Mouse (Mus musculus) C2C12 (cell line): ENCODE data around the gene Itpr1. TPM values are rescaled to one million over a fixed set of nuclear protein-coding genes. Genes with fewer than 3 reads are reported as not detected.

ENCODE experiments used
- H3K27me3 ChIP-seq: one replicate; pipeline ENCODE4 v1.6.1; 2011; ENCODE audit not compliant: control insufficient read depth, insufficient read depth, insufficient read length
- H3K36me3 ChIP-seq: one replicate; pipeline ENCODE4 v1.6.1; 2011; ENCODE audit not compliant: control insufficient read depth, insufficient read depth
- H3K4me3 ChIP-seq: one replicate; pipeline ENCODE4 v1.5.1; 2011; ENCODE audit warnings: mild to moderate bottlenecking, control low read depth; ENCODE audit not compliant: poor library complexity, insufficient read depth, severe bottlenecking
- H3K79me2 ChIP-seq: one replicate; pipeline ENCODE4 v1.6.1; 2011; ENCODE audit not compliant: control insufficient read depth, insufficient read depth
- H3K79me3 ChIP-seq: one replicate; pipeline ENCODE4 v1.6.1; 2011; ENCODE audit warnings: low read depth, control low read depth
- H3ac ChIP-seq: one replicate; pipeline ENCODE3; 2011; ENCODE audit warnings: low read depth; ENCODE audit not compliant: control insufficient read depth, insufficient read length
- CEBPB ChIP-seq: IDR thresholded peaks from one replicate; pipeline ENCODE4 v1.6.1; 2011; ENCODE audit warnings: low read depth, mild to moderate bottlenecking, control low read depth, moderate library complexity
- CTCF ChIP-seq: IDR thresholded peaks from one replicate; pipeline ENCODE4 v1.5.1; 2011; ENCODE audit not compliant: control insufficient read depth, insufficient read depth, insufficient read length
- FOSL1 ChIP-seq: IDR thresholded peaks from one replicate; pipeline ENCODE4 v1.8.0; 2011; ENCODE audit warnings: mild to moderate bottlenecking, low read length; ENCODE audit not compliant: poor library complexity, insufficient read depth, severe bottlenecking
- MAX ChIP-seq: IDR thresholded peaks from one replicate; pipeline ENCODE4 v1.6.1; 2011; ENCODE audit warnings: mild to moderate bottlenecking, control low read depth
- MYOD1 ChIP-seq: IDR thresholded peaks from one replicate; pipeline ENCODE4 v1.6.1; 2011; ENCODE audit warnings: low read depth; ENCODE audit not compliant: control insufficient read depth, insufficient read length
- MYOG ChIP-seq: IDR thresholded peaks from one replicate; pipeline ENCODE4 v1.6.1; 2011; ENCODE audit not compliant: control insufficient read depth, insufficient read length; ENCODE audit errors: extremely low read depth
- USF1 ChIP-seq: IDR thresholded peaks from one replicate; pipeline ENCODE4 v1.6.1; 2011; ENCODE audit warnings: low read depth, mild to moderate bottlenecking, control low read depth, moderate library complexity
- polyA plus RNA-seq: library from polyadenylated mRNA; unstranded; fragments of >200 nt; fragmentation: generic; extraction: Trizol; gene quantifications from one replicate; pipeline ENCODE4 v1.2.1, GENCODE M21; 2012; ENCODE audit warnings: missing spikeins

Itpr1 gene
- polyA plus RNA-seq, 1 experiment = 4.9 TPM

GRCm38 (mm10) chr6:108516248-108516647 lies 303.4 kb downstream of the Itpr1 start:
- Histone ChIP-seq H3K79me2 (no peaks in the 10 kb centered on the region), H3K79me3 (no peaks in the 10 kb centered on the region), H3ac (no peak overlapping the region), H3K4me3 (no peak overlapping the region), H3K36me3 (no peaks in the 10 kb centered on the region), H3K27me3 (no peaks in the 10 kb centered on the region)
- TF ChIP-seq CEBPB (no peak), MAX (no peak), MYOG (no peak), CTCF (no peak), MYOD1 (no peak), USF1 (no peak), FOSL1 (no peak)

DNA sequence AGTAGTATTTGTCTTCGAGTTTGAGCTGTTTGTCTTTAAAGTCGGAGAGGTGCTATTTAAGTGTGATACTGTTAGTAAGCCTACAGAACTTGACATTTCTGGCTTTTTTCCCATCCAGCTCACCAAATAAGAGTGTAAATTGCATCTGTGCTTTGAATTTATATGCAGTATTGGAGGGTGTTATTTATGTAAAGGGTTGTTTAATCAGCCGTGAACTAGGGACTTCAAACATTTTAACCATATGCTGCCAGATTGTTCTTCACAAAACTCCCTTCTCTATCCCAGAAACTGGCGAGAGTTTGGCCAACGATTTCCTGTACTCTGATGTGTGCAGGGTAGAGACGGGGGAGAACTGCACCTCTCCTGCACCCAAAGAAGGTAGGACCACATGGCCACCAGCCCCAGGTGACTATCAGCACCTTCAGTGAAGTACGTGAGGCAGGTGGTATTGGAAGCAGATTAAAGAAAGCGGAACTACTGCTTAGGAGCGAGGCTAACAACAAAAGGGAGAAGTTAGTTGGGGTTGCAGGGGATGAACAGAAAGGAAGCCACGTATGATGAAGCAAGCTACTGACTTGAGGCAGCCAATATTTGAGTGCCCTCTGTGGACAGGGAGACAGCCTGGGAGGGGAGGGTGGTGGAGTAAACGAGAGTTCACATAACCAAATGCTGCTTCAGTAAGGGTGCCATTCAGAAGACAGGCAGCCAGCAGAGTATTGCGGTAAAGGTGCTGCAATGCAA lies 304.5 kb downstream of the Itpr1 start:
- Histone ChIP-seq H3K79me3 (no peaks in the 10 kb centered on the region), H3K4me3 (no peak overlapping the region), H3K79me2 (no peaks in the 10 kb centered on the region), H3K36me3 (no peaks in the 10 kb centered on the region), H3ac (no peak overlapping the region), H3K27me3 (no peaks in the 10 kb centered on the region)
- no peak for TF ChIP-seq FOSL1
- TF ChIP-seq MYOD1 = no peak
- TF ChIP-seq MYOG = no peak
- no peak for TF ChIP-seq CTCF
- TF ChIP-seq MAX = no peak
- no peak for TF ChIP-seq CEBPB
- TF ChIP-seq USF1 = no peak

DNA sequence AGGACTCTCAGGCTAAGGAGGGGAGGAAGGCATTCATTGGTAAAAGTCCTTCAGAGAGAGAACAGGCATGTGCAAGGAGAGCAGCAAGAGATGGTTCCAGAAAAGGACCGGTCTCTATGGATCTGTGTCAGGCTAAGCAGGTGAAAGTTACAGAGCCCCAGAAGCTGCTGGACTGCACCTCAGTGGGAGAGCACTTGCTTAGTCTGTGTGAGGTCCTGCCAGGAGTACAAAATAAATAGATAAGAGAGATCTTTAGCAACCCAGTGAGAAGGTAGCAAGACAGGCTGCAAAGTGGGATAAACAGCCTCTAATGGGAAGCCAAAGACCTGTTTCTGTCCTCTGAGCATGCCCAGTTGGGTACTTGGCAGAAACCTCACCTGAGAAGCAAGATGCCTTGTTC lies 305.1 kb downstream of the Itpr1 start:
- Histone ChIP-seq H3K4me3 (no peak overlapping the region), H3K79me2 (no peaks in the 10 kb centered on the region), H3K36me3 (no peaks in the 10 kb centered on the region), H3K27me3 (no peaks in the 10 kb centered on the region), H3ac (no peak overlapping the region), H3K79me3 (no peaks in the 10 kb centered on the region)
- TF ChIP-seq CEBPB = no peak
- no peak for TF ChIP-seq FOSL1
- no peak for TF ChIP-seq USF1
- no peak for TF ChIP-seq MYOG
- TF ChIP-seq MYOD1 = no peak
- no peak for TF ChIP-seq CTCF
- TF ChIP-seq MAX = no peak

- Histone ChIP-seq H3K79me3 (no peaks in the 10 kb centered on the region), H3K79me2 (no peaks in the 10 kb centered on the region), H3K27me3 (no peaks in the 10 kb centered on the region), H3K4me3 (no peak overlapping the region), H3K36me3 (no peaks in the 10 kb centered on the region), H3ac (no peak overlapping the region)
- TF ChIP-seq MYOD1 = no peak
- TF ChIP-seq FOSL1 = no peak
- TF ChIP-seq USF1 = no peak
- TF ChIP-seq MAX = no peak
- TF ChIP-seq MYOG = no peak
- no peak for TF ChIP-seq CEBPB
- TF ChIP-seq CTCF = no peak
These were observed 305.7 kb downstream of the Itpr1 start for GRCm38 (mm10) chr6:108518552-108518951.

DNA sequence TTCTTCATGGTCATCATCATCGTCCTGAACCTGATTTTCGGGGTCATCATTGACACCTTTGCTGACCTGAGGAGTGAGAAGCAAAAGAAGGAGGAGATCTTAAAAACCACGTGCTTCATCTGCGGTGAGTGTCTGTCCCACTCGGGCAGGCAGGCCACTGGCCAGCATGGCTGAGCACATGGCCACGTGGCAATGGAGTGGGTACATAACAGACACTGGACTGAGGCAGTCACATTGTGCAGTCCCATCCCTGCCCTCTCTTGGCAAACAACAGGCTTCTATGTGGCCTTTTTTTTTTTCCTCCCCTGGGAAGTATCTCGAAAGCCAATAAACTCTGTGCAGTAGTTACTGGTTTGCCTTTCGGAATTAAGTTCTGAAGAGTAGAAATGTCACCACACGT lies 306.4 kb downstream of the Itpr1 start:
- Histone ChIP-seq H3K36me3 (no peaks in the 10 kb centered on the region), H3ac (no peak overlapping the region), H3K27me3 (no peaks in the 10 kb centered on the region), H3K4me3 (no peak overlapping the region), H3K79me2 (no peaks in the 10 kb centered on the region), H3K79me3 (no peaks in the 10 kb centered on the region)
- no peak for TF ChIP-seq MAX
- no peak for TF ChIP-seq FOSL1
- TF ChIP-seq USF1 = no peak
- no peak for TF ChIP-seq MYOD1

- Histone ChIP-seq H3ac (no peak overlapping the region), H3K79me3 (no peaks in the 10 kb centered on the region), H3K79me2 (no peaks in the 10 kb centered on the region), H3K36me3 (no peaks in the 10 kb centered on the region), H3K4me3 (no peak overlapping the region), H3K27me3 (no peaks in the 10 kb centered on the region)
- no peak for TF ChIP-seq CTCF
- no peak for TF ChIP-seq CEBPB
- TF ChIP-seq FOSL1 = no peak
- TF ChIP-seq MYOG = no peak
- no peak for TF ChIP-seq USF1
- TF ChIP-seq MYOD1 = no peak
- TF ChIP-seq MAX = no peak
These were observed 311.2 kb downstream of the Itpr1 start for GRCm38 (mm10) chr6:108523956-108524616.
